Mouse (Mus musculus) left cerebral cortex, postnatal 10 days (tissue): ENCODE data around the gene Mysm1. TPM values are rescaled to one million over a fixed set of nuclear protein-coding genes. Genes with fewer than 3 reads are reported as not detected.
A peak's percentile ranks its signal among the peaks of the same experiment; 100 is the strongest.

ENCODE experiments used
- DNase-seq, 2 experiments: peaks; one replicate each; pipeline ENCODE4 v3.0.0; 2021 to 2022; ENCODE audit warnings: low spot score in 2 of 2, mixed read lengths in 1 of 2; ENCODE audit errors: extremely low spot score in 1 of 2
- intact Hi-C: fragments of 180-260 bp; cut with DNase I; formaldehyde crosslinking; loops from one replicate; pipeline ENCODE4 v1.15.1; 2025
- total RNA-seq, 2 experiments: library from RNA; stranded (reverse); gene quantifications; 2 replicates each; pipeline ENCODE4 v1.2.3; 2021

The Mysm1 gene
- total RNA-seq, result 10 to 100 TPM; 27.5 to 28.9 TPM

DNA sequence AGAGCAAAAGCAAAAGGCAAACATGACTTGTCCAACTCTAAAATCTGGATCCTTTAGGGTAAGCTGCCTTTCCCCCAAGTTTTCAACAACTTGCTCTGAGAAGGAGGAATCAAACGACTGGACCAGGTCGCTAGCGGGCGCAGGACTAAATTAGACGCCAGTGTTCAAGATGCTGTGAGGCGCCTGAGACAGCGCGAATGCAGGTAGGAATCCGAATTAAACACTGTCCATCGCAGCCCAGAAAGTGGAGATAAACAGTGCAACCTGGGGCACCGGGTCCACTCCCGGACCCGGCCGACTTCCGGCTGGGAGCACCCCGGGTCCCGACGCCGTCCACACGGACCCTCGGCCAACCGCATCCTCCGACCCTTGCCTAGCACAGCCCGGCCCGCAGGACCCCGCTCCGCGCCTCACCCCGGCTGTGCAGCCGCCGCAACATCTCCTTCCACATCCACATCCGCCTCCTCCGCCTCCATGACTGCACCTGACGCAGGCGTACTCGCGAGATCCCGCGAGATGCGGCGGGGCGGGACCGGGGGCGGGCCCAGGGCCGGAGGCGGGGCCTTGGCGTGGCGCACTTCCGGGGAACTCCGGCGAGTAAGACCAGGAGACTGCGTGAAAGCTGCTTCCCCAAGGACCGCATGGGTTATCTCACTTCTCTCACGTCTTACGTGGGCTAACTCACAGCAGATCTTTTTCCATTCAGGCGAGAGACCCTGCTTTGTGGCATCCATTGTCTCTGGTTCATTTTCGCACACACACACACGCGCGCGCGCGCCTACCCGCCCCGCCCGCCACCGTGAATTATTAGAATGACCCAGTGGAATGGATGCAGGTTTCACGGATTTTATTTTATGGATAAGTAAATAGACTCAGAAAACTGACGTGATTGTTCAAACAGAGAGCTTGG, at the start of gene Mysm1:
Gene Mysm1, minus strand, starts transcription at position 511 of the 910 bp plus-strand sequence.
- peak; percentile 91 to 94 for DNase-seq
- intact Hi-C loops, result no loop called here

DNA sequence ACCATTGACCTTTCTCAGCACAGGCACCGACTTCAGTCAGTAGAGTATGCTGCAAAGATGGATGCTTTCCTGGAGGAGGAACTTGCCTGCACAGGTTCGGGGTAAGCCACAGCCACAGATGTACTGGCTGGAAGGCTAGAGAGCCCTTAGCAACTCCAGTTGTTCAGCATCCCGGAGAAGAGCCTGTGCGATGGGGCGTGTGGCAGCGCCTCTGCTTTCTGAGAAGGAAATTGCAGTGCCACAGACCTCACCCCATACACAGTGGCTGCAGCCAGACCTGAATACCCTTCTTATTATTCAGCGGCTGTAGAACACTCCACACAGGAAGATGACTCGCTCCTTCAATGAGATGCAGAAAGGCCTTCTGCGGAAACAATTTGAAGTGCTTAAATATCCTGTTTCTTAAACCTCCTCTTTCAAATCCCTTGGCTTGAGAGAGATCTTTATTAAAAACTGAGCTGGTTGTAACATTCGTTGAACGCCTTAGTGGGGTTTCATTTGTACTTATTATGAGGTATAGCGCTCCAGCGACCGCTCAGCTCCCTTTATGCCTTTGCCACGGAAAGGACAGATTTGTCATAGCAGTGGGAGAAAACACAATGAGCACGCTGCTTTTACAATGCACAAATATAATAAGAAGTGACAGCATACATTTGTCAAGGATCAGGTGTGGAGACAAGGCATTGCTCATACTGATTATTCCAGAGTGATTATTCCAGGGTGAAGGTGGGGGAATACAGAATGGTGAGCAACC, 47.1 kb upstream of the Mysm1 start:
- intact Hi-C loops, result no loop called here
- no peak for DNase-seq

DNA sequence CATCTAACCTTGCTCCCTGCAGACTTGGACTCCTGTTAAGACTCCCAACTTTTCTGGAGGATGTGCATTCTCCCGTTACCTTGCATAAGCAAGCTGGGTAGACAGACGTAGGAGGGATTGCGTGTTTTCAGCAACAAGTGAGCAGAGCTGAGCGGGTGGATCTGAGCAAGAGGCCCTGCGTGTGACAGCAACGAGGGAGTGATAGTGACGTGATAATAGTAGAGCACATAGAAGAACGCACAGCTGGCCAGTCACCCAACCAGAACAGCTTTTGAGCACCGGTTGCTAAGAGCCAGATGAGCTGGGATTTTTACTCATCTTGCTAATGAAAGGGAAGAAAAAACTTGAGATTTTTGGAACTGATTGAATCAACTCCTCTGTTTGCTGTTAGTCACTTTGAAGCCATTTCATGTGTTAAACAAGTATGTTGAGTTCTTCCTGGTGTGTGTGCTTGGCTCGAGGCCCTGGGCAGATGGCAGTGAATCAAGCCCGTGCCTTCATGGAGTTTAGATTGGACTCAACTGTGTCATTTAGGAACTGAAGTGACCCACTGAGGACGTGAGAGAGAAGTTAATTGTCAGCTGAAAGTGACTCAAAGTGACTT, 44.6 kb upstream of the Mysm1 start:
- intact Hi-C loops, result no loop called here
- no peak for DNase-seq

DNA sequence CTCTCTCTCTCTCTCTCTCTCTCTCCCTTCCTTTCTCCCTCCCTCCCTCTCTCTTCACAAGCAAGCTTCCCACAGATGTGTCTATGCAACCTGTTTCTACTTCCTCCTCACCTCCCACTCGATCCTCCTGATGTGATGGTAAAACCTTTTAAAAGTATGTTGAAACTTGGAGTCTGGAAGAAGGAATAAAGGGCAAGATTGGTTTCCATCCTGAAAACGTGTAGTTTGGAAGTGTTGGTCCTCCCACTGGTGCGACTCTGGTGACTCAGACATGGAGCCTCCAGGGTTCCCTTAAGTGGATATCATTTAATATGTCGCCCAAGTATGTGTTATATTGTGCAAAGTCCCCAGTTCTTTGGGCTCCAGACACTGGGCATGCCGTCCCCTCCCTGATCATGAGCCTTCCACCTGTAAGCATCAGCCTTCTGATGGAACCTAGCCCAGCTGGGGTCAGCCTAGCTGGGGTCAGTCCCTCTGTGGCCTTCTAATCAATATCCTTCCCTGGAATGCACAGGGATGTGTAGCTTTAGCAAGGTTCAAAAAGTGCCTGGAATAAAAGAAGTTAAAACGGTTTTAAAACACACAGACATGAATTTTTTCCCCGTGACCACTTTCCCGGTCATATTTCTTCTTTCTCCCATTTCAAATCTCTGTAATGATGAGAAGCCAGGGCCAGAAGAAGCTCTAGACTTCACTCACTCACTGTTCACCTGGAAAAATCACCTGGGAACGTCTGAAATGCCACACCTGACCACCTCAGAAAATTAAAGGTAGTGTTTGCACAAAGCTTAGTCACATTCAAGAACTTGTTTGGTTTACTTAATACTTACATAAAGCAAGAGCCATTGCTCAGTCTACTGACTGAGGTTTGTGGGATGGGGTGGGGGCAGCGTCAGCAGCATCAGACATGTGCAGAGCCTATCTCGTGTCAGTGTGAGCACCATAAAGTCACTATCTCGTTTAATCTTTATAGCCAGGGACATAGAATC, 43.0 kb upstream of the Mysm1 start:
- no peak for DNase-seq

DNA sequence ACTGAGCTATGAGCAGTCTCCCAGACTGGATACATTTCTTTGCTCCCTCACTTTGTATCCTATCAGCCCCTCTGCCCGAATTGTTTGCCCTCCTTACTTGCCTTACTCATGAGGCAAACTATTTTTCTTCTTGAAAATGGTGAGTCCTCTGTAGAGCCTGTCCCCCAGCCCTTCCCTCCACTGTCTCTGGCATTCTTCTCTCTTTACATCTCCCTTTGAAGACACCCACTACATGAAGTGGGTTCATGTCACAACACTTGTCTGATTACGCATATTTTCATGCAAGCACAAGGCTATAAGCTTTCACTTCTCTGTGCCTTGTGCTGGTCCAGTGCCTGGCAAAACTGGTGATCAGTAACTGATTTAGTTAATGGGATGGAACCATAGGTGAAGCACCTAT, 41.3 kb upstream of the Mysm1 start:
- intact Hi-C loops, result no loop called here
- DNase-seq, result no peak

More for the DNA sequence above, 43.0 kb upstream of the Mysm1 start:
- intact Hi-C loops, result no loop called here

DNA sequence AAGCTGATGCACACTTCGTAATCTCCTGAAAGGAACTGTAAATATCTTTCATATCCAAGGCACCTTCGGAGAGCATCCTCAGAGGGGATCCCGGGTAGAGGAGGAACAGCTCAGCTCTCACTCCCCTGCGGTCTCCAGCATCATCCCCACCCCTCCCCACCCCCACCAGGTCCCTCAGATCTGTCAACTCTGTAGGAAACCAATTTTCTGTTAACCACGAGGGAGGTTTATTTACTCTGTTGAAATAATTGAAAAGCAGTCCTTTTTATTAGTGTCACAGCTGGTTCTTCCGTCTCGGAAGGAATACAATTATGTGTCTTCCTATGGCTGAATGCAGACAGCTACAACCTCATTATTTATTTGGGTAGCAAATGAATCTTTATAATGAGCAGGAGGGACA, 39.3 kb upstream of the Mysm1 start:
- no peak for DNase-seq
- intact Hi-C loops, result no loop called here

DNA sequence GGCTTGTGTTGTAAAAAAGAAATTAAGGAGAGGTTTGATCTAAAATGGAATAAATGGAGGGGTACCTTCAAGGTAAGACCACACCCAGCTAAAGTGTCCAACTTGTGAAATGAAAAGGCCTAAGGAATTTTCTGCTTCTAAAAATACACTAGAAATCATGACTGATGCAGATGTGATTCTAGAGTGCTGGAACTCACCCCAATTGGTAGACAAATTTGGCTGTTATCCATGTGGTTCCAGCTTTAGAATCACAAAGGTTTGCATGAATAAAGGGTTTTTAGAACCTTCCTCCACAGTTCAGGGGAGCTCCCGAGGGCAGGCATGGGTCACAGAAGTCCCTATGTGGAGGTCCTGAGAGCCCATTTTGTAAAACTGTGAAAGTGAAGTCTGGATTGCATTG, 33.8 kb upstream of the Mysm1 start:
- DNase-seq, result no peak
- intact Hi-C loops, result no loop called here

DNA sequence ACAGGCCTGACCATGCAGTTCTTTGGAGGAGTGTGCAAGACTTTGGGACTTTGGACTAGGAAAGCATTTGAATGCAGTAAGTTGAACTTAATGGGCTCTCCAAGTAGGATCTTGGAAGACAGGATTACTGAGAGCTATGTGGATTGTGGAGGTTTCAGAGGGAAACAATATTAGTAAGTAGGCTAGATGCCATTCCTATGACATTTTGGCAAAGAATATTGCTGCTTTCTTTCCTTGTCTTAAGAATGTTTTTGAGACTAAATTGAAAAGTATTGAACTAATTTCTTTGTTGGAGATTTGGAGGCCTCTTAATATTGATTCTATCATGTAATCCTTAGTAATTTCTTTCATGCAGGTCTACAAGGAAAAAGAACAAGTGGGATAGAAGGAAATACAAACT, 33.4 kb upstream of the Mysm1 start:
- intact Hi-C loops, result no loop called here

DNA sequence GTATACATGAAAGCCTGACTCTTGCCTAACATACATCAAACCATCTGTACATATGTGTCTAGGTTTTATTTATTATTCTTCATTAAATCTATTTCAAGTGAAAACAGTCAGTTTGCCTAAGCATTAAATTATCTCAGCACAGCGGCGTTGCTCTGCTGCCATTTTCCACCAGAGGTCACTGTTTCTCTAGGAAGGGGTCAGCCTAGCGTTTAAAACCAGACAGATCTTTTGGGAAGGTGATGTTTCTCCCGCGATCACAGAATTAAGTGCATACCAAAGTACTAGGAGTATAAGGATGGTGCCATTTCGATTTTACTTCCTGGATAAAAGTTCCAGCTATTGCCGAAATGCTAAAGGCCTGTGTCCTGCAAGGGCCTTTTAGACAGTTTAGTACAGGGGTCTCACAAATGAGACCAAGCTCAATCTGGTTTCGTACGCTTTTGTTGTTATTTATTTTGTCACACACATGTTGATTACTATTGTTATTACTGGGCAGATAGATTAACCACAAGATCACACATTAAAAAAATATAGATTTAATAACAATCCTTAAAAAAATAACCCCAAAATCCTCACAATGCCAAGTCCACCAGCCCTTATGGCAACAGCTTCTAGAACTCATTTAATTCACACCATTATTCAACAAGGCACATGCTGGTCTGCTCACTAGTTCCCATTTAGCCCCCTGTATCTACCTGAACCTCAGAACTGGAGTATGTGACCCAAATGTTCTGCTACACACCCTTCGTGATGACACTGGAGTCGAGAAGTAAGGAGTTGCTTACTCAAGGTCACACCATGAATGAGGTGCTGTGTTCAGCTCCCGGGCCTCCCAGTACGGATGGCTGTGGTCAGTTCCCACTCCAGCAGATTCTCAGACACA, 29.5 kb upstream of the Mysm1 start:
- peak; percentile 66 for DNase-seq
- intact Hi-C loops, result loop anchor here (2.0 to 10.0 kb wide), 3 partner anchors 862 to 1676 kb away; no protein-coding TSS in a partner anchor

More for the DNA sequence above, 33.4 kb upstream of the Mysm1 start:
- DNase-seq, result no peak

DNA sequence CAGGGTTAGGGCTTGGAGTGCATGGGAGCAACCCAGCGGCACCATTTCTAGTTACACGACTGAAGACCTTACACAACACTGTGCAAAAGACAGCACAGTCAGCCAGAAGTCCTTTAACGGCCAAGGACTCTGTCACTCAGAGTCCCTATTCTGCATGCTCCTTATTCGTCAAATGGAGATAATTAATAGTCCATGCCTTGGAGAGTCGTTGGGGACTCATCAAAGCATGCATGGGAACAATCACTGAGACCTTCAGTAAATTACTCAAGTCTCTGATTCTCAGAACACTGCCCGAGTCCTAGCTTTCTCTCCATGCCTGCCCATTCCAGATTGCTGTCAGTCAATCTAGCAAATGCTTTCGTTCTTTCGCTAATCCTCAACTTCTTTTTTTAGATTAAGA, 28.9 kb upstream of the Mysm1 start:
- DNase-seq, result no peak
- intact Hi-C loops, result loop anchor here (2.0 to 10.0 kb wide), 3 partner anchors 863 to 1677 kb away; no protein-coding TSS in a partner anchor

DNA sequence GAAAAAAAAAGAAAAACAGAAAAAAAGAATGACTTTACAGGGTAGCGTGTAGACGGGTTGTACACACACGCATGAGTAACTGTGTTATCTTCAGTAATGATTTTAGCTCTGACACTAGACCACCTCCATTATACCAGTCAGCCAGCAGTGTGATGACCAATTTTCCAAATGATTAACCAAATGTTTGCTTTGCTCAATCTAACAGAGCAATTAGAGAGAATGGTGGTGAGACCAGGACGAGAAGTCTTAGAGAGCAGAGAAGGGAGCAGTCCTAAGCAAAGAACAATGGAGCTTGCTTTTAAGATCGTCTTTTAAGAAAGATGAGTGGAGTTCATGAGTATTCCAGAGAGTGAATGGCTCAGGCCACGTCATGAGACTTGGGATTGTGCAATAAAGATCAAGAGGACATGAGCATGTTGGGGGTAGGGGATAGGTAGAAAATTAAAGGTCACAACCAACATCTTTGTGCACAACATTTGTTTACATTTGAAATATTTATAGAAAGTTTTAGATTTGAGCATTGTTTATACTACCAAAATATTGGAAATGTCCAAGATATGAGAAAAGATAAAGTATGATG, 26.4 kb upstream of the Mysm1 start:
- DNase-seq, result no peak
- intact Hi-C loops, result loop anchor here (10.0 kb wide), 1 partner anchor 1679 kb away; no protein-coding TSS in a partner anchor

DNA sequence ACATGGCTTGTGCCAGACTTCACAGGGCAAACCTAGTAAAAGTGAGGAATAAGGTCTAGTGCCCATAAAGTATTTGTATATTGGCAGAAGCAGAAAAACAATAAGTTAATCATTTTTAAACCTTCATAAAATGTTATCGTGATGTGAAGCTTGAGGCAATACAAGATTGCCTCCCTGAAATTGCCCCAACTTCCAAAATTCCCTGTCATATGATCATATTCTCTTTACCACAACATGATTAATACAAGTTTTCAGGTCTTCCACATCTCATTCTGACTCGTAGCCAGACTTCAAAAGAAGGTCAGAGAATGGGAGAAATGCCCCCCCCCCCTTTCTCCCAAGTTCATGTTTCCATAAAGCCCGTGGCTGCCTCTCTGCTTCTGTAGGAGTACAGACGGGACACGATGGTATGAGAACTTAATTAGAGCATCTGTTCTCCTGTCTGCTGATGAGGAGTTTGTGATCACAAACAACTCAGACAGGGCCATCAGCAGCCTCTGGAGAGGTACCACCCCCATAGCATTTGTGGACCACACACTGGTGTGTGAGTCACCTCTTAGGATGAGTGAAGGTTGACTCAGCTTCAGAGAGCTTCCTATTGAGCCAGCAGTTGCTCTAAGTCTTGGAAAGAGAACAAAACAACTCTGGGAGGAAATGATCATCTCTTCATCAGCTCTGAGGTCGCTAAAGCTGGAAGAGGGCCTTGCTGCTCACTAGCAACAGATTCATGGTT, 22.3 kb upstream of the Mysm1 start:
- DNase-seq, result no peak
- intact Hi-C loops, result loop anchor here (10.0 kb wide), 1 partner anchor 1684 kb away; no protein-coding TSS in a partner anchor

DNA sequence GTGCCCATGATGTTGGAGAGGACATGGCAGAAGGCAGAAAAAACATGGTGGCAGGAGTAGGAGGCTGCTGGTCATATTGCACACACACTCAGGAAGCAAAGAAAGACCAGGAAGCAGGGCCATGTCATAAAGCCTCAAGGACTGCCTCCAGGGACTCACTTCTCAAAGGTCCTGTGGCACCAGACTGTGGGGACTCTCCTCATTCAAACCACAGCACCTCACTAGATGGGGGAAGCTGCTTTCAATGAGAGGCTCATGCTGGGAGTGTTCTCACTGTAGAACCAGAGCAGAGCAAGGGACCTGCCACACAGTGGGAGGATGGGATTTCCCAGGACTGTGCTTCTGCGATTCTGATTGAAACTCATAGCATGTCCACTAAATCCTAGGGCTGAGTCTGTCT, 21.2 kb upstream of the Mysm1 start:
- intact Hi-C loops, result loop anchor here (10.0 kb wide), 1 partner anchor 1685 kb away; no protein-coding TSS in a partner anchor
- no peak for DNase-seq

DNA sequence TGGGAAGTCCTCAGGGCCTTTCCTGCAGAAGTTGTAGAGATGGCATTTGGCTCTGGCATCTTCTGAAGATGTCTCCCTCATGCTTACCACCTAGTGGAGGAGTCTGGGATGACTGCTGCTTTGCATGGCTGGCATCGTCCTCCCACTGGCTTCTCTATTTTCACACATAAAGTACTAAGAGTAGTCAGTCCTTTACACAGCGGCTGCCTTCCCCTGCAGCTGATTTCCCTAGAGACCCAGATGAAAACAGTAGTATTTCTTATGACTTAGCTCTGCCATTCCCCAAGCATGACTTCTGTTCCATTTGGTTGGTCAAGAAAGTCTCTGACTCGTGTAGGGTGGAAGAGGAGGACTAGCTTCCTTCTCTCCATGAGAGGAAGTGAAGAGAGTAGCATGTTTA, 20.3 kb upstream of the Mysm1 start:
- intact Hi-C loops, result no loop called here
- DNase-seq, result peak in 1 of 2 experiments; percentile 34

DNA sequence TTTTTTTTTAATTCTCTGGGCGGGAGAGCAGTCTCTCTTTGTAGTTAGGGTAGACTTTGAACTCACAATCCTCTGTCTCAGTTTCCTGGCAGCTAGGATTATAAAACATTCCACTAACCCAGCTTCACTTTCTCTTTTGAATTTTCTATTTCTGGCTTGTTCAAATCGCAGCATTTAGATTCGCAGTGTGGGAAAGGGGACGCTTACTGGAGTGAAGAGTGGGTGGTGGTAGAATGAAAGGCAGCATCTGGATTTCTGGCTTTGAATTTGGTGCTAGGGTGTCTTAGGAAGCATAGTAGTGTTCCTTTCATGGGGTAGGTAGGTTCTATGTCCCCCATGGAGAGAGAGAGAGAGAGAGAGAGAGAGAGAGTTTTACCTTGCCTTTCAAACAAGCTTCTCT, 17.0 kb upstream of the Mysm1 start:
- no peak for DNase-seq
- intact Hi-C loops, result no loop called here

DNA sequence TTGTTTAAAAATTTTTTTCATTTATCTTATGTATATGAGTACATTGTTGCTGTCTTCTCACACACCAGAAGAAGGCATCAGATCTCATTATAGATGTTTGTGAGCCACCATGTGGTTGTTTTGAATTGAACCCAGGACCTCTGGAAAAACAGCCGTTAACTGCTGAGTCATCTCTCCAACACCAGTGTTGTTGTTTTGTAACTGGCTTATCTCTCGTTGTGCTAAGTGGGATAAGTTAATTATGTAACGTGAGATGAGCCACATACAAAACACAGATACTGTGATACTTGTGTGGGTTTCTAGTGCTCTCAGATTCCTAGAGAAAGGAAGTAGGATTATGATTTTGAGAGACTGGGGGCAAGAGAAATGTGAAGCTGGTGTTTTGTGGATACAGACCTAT, 11.3 kb upstream of the Mysm1 start:
- DNase-seq, result no peak
- intact Hi-C loops, result no loop called here
